Mouse (Mus musculus) midbrain, embryonic 13.5 days (tissue): Measurements from ENCODE around the gene Nap1l1. TPM values are rescaled to one million over a fixed set of nuclear protein-coding genes. Genes with fewer than 3 reads are reported as not detected.

Experiments
- ATAC-seq: fragments of 200-750 bp; cut with Nextera tagmentation; 2 replicates; pipeline ENCODE4 v1.8.0; 2017; ENCODE audit warnings: mild to moderate bottlenecking, moderate TSS enrichment, moderate library complexity
- H3K27ac ChIP-seq: fragments of 300-500 bp; sonication (generic); 2 replicates; pipeline ENCODE4 v1.5.1; 2015; ENCODE audit warnings: inconsistent platforms, mild to moderate bottlenecking, moderate library complexity
- H3K27me3 ChIP-seq: fragments of 300-500 bp; sonication (generic); 2 replicates; pipeline ENCODE4 v1.6.1; 2015; ENCODE audit warnings: mild to moderate bottlenecking, inconsistent platforms
- H3K36me3 ChIP-seq: fragments of 300-500 bp; sonication (generic); 2 replicates; pipeline ENCODE4 v1.6.1; 2015; ENCODE audit warnings: mild to moderate bottlenecking, inconsistent platforms
- H3K4me1 ChIP-seq: fragments of 300-500 bp; sonication (generic); replicated peaks from 2 replicates; pipeline ENCODE4 v1.6.1; 2015; ENCODE audit warnings: inconsistent platforms
- H3K4me2 ChIP-seq: fragments of 300-500 bp; sonication (generic); replicated peaks from 2 replicates; pipeline ENCODE4 v1.6.1; 2015; ENCODE audit warnings: moderate library complexity, mild to moderate bottlenecking, inconsistent platforms
- H3K4me3 ChIP-seq: fragments of 300-500 bp; sonication (generic); replicated peaks from 2 replicates; pipeline ENCODE4 v1.5.1; 2015; ENCODE audit warnings: mild to moderate bottlenecking, inconsistent platforms
- H3K9ac ChIP-seq: fragments of 300-500 bp; sonication (generic); replicated peaks from 2 replicates; pipeline ENCODE4 v1.6.1; 2015; ENCODE audit warnings: mild to moderate bottlenecking, inconsistent platforms
- H3K9me3 ChIP-seq: fragments of 300-500 bp; sonication (generic); 2 replicates; pipeline ENCODE4 v1.6.1; 2016; ENCODE audit warnings: mild to moderate bottlenecking, inconsistent platforms
- WGBS: fragments of 180-500 bp; shearing (Covaris S2); methylation state at CpG from one replicate; pipeline ENCODE4 v1.1.7; 2015; 5-methylcytosine and 5-hydroxymethylcytosine counted together
- polyA plus RNA-seq: library from polyadenylated mRNA; unstranded; fragments of >200 nt; fragmentation: Nextera tagmentation; extraction: Ambion mirVana; gene quantifications from 2 replicates; pipeline ENCODE4 v1.2.1, GENCODE M21; 2015

The Nap1l1 gene
- polyA plus RNA-seq, 1 experiment from 2014 or later: 239 TPM

DNA sequence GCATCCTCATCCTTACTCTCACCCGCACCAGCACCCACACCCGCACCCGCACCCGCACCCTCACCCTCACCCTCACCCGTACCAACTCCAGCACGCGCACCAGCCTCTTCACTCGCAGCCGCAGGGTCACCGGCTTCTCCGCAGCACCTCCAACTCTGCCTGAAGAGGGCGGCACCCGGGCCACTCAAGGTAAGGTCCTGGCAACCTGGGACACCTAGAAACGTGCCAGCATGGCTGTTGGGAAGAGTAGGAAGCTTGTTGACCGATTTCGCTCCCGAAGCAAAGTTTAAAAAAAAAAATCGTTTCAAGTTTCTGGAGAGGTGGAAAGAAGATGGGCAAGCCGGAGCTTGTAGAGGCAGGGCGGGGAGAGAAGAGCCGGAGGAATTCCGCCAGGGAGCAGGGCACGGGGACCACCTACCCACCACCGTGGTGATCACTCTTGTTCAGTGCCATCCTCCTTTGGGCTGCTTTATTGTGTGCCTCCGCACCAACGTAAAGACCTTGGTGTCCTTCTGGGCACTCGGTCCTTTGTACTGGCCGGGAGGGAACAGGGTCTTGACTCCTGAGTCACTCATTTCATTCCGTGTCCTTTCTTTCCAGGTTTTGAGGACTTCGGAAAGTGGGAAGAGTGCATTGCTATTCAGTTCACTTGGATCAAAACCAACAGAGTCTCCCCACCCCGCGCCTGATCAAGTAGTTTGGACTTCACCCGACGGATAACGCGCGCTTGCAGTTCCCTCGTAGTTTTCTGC, 34.6 kb downstream of the Nap1l1 start:
- Histone ChIP-seq H3K4me1 (peaks cover 23% of the 10 kb centered on the region), H3K36me3 (no peaks in the 10 kb centered on the region), H3K27ac (peak overlapping the region; percentile 88), H3K4me3 (peak overlapping the region; percentile 67), H3K27me3 (peaks cover 22% of the 10 kb centered on the region; the same call in 1 of the 2 replicates), H3K4me2 (peak overlapping the region; percentile 71), H3K9me3 (no peaks in the 10 kb centered on the region), H3K9ac (peak overlapping the region; percentile 88)
- under 1% methylated on average over 38 of the region's 38 CpGs for WGBS
- no peak for ATAC-seq

- 7% methylated on average over 7 of the region's 7 CpGs for WGBS
- peaks cover 22% of the 10 kb centered on the region; the same call in 1 of the 2 replicates for H3K27me3 ChIP-seq
- no peaks in the 10 kb centered on the region for H3K9me3 ChIP-seq
- no peak for ATAC-seq
- H3K36me3 ChIP-seq: no peaks in the 10 kb centered on the region
- peaks cover 23% of the 10 kb centered on the region for H3K4me1 ChIP-seq
- no peak overlapping the region for H3K27ac ChIP-seq
- peak overlapping the region; percentile 67 for H3K4me3 ChIP-seq
- H3K4me2 ChIP-seq: peak overlapping the region; percentile 71
- peak overlapping the region; percentile 88 for H3K9ac ChIP-seq
These were observed 35.5 kb downstream of the Nap1l1 start for GRCm38 (mm10) chr10:111508324-111509080.

DNA sequence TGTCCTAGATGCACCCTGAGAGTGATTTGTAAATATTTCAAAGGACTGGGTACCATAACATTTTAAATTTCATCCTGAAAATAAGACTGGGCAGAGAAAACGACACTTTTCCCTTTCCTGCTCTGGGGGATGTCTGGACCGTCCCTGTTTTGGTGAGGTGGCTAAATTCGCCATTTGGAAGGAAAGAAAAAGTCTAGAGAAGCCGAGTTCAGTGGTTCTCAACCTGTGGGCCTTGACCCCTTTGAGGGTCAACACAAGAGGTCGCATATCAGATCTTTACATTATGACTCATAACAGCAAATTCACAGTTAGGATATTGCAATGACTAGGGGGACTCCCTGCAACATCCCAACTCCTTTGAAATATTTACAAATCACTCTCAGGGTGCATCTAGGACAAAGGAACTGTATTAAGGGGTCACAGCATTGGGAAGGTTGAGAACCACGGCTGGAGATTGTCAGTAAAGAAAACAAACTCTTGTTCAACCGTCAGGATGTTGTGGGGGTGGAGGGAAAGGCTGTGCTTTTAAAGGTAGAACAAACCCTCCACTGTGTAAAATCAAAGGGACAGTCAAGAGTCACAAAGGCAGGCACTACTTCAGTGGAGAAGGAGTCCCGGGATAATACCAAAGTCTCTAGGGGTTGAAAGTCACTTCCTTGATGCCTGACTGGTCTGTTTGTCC, 36.2 kb downstream of the Nap1l1 start:
- Histone ChIP-seq H3K27me3 (peaks cover 22% of the 10 kb centered on the region; the same call in 1 of the 2 replicates), H3K4me1 (peaks cover 23% of the 10 kb centered on the region), H3K4me3 (peak overlapping the region; percentile 67), H3K4me2 (peak overlapping the region; percentile 71), H3K9ac (peak overlapping the region; percentile 39; the same call in 1 of the 2 replicates), H3K36me3 (no peaks in the 10 kb centered on the region), H3K27ac (no peak overlapping the region), H3K9me3 (no peaks in the 10 kb centered on the region)
- no peak for ATAC-seq
- 28% methylated on average over 8 of the region's 8 CpGs for WGBS

GRCm38 (mm10) chr10:111509981-111510380, 37.0 kb downstream of the Nap1l1 start:
- 82% methylated on average over 7 of the region's 7 CpGs for WGBS
- H3K9ac ChIP-seq: no peak overlapping the region
- no peaks in the 10 kb centered on the region for H3K9me3 ChIP-seq
- no peak overlapping the region for H3K4me3 ChIP-seq
- no peaks in the 10 kb centered on the region for H3K36me3 ChIP-seq
- H3K27ac ChIP-seq: no peak overlapping the region
- H3K27me3 ChIP-seq: peaks cover 17% of the 10 kb centered on the region; the same call in 1 of the 2 replicates
- no peak for ATAC-seq
- H3K4me2 ChIP-seq: peak overlapping the region; percentile 71; the same call in 1 of the 2 replicates
- peaks cover 23% of the 10 kb centered on the region for H3K4me1 ChIP-seq

GRCm38 (mm10) chr10:111510798-111511197, 37.8 kb downstream of the Nap1l1 start:
- H3K9ac ChIP-seq: no peak overlapping the region
- no peak for ATAC-seq
- H3K9me3 ChIP-seq: no peaks in the 10 kb centered on the region
- no peak overlapping the region for H3K4me2 ChIP-seq
- peaks cover 11% of the 10 kb centered on the region; the same call in 1 of the 2 replicates for H3K27me3 ChIP-seq
- no peak overlapping the region for H3K4me3 ChIP-seq
- no peaks in the 10 kb centered on the region for H3K36me3 ChIP-seq
- 57% methylated on average over 7 of the region's 7 CpGs for WGBS
- H3K27ac ChIP-seq: no peak overlapping the region
- peaks cover 19% of the 10 kb centered on the region for H3K4me1 ChIP-seq

GRCm38 (mm10) chr10:111512036-111512568, 39.1 kb downstream of the Nap1l1 start:
- no peak for ATAC-seq
- Histone ChIP-seq H3K27me3 (peaks cover 13% of the 10 kb centered on the region; the same call in 1 of the 2 replicates), H3K4me3 (no peak overlapping the region), H3K4me2 (no peak overlapping the region), H3K9ac (no peak overlapping the region), H3K4me1 (peaks cover 16% of the 10 kb centered on the region), H3K27ac (no peak overlapping the region), H3K9me3 (no peaks in the 10 kb centered on the region), H3K36me3 (no peaks in the 10 kb centered on the region)
- WGBS: 83% methylated on average over 10 of the region's 10 CpGs

GRCm38 (mm10) chr10:111514282-111514885, 41.4 kb downstream of the Nap1l1 start:
- no peak overlapping the region for H3K4me2 ChIP-seq
- ATAC-seq: no peak
- WGBS: 95% methylated on average over 5 of the region's 5 CpGs

DNA sequence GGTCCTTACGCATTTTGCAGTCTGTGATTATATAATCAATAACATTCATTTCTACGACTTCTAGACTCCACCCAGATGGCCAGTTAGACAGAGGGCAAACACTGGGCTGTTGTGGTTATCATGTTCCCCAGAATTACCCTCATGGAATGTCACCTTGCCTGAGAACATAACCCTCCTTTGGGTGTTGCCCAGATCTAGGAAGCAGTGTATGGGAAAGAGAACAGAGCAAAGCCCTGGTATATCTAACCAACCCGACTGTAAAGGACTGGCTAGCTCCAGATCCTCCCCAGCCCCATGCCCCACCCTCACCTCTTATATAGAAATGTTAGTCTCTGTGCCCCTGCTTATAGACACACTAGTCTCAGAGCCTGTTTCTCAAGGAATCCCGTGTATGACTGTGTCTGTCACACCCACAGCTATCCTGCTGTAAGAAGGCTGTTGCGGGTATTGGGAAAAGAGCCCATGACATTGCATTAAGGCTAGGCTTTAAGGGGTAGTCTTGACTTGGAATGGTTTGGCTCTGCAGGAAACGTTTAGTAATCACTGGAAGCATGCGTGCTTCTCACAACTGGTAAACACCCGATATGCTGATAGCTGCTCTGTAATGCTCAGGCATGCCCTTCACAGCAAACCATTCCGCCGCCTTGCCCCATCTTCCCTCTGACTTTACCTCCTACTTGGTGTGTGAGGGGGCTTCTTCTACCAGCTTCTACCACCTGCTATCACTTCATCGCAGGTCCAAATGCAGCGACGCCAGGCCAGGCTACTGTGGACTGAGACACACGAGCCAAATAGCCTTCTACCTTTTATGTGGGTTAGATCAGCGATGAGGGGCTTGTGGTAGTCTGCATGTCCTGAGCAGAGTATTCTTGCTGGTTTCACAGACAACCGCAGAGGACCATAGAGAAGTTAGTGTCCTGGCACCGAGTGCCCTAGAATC, 42.3 kb downstream of the Nap1l1 start:
- no peak overlapping the region for H3K27ac ChIP-seq
- H3K4me2 ChIP-seq: no peak overlapping the region
- H3K9ac ChIP-seq: no peak overlapping the region
- ATAC-seq: no peak
- peaks cover 6% of the 10 kb centered on the region; the same call in 1 of the 2 replicates for H3K27me3 ChIP-seq
- peaks cover 6% of the 10 kb centered on the region for H3K4me1 ChIP-seq
- H3K9me3 ChIP-seq: no peaks in the 10 kb centered on the region
- 88% methylated on average over 17 of the region's 17 CpGs for WGBS
- H3K36me3 ChIP-seq: no peaks in the 10 kb centered on the region
- no peak overlapping the region for H3K4me3 ChIP-seq

More at GRCm38 (mm10) chr10:111514282-111514885, 41.4 kb downstream of the Nap1l1 start:
- no peaks in the 10 kb centered on the region for H3K4me1 ChIP-seq
- H3K4me3 ChIP-seq: no peak overlapping the region
- H3K27ac ChIP-seq: no peak overlapping the region
- no peaks in the 10 kb centered on the region for H3K36me3 ChIP-seq
- no peaks in the 10 kb centered on the region for H3K9me3 ChIP-seq
- no peak overlapping the region for H3K9ac ChIP-seq
- peaks cover 9% of the 10 kb centered on the region; the same call in 1 of the 2 replicates for H3K27me3 ChIP-seq

GRCm38 (mm10) chr10:111516172-111516588, 43.2 kb downstream of the Nap1l1 start:
- Histone ChIP-seq H3K4me1 (peaks cover 6% of the 10 kb centered on the region), H3K27me3 (peaks cover 6% of the 10 kb centered on the region; the same call in 1 of the 2 replicates), H3K9ac (no peak overlapping the region), H3K9me3 (no peaks in the 10 kb centered on the region), H3K4me3 (no peak overlapping the region), H3K4me2 (no peak overlapping the region), H3K36me3 (no peaks in the 10 kb centered on the region), H3K27ac (no peak overlapping the region)
- ATAC-seq: no peak
- WGBS: 78% methylated on average over 13 of the region's 13 CpGs

- no peak overlapping the region for H3K4me2 ChIP-seq
- H3K4me1 ChIP-seq: peaks cover 6% of the 10 kb centered on the region
- ATAC-seq: no peak
- H3K36me3 ChIP-seq: no peaks in the 10 kb centered on the region
- H3K9ac ChIP-seq: no peak overlapping the region
- no peak overlapping the region for H3K27ac ChIP-seq
- WGBS: 93% methylated on average over 8 of the region's 8 CpGs
- H3K27me3 ChIP-seq: peaks cover 6% of the 10 kb centered on the region; the same call in 1 of the 2 replicates
- H3K4me3 ChIP-seq: no peak overlapping the region
- H3K9me3 ChIP-seq: no peaks in the 10 kb centered on the region
These were observed 43.9 kb downstream of the Nap1l1 start for GRCm38 (mm10) chr10:111516804-111517436.
